ENCODE assay signal across 12 mouse cellular contexts in genomic region chr10:96181398-96181790, GRCm38 (mm10). TPM values are rescaled to one million over a fixed set of nuclear protein-coding genes. Genes with fewer than 3 reads are reported as not detected.
A peak's percentile ranks its signal among the peaks of the same experiment; 100 is the strongest.
DNase-seq lines count a peak whose midpoint lies in the region; ATAC-seq and TF ChIP-seq lines count a peak whose summit lies in the region.
"Had no signal": no experiment of that assay in that cellular context is flagged by ENCODE, and none has a peak within 500 bp of the region (broad histone marks: within the 10 kb centered on the region; RNA-seq: fewer than 3 reads in every experiment).

No protein-coding gene starts in this region.

- H3K9ac ChIP-seq in heart, embryonic 11.5 days (ENCODE audit: low read depth, low read length): no peak overlapping the region
- H3K9ac ChIP-seq in lung, embryonic 15.5 days: no peak overlapping the region
- H3K9ac ChIP-seq in stomach, postnatal 0 days (ENCODE audit: low read length): no peak overlapping the region
- H3K9ac ChIP-seq in hindbrain, embryonic 12.5 days: no peak overlapping the region
- H3K9ac ChIP-seq: kidney, embryonic 15.5 days had no signal

- no peak for TF ChIP-seq CTCF in stomach, postnatal 0 days (IDR thresholded peaks at IDR 0.05; ENCODE audit: low read depth)

- H3K27ac ChIP-seq in heart, embryonic 11.5 days (ENCODE audit: low read depth, low read length): 0 out of 2 replicates have a peak overlapping the region, but pooled peaks have one; percentile 46
- no peak overlapping the region for H3K27ac ChIP-seq in heart, embryonic 10.5 days
- peak overlapping the region; percentile 8; the same call in 1 of the 2 replicates for H3K27ac ChIP-seq in lung, embryonic 15.5 days
- no peak overlapping the region; the same call in 1 of the 2 replicates for H3K27ac ChIP-seq in stomach, postnatal 0 days (replicated peaks)
- no peak overlapping the region for H3K27ac ChIP-seq in hindbrain, embryonic 12.5 days
- H3K27ac ChIP-seq: kidney, embryonic 15.5 days had no signal

- no peak for ATAC-seq in heart, embryonic 11.5 days (replicated peaks; ENCODE audit: insufficient number of reproducible peaks, low FRiP score, low TSS enrichment)
- ATAC-seq in common myeloid progenitor, adult 5-6 weeks (replicated peaks; ENCODE audit: low read depth, poor library complexity, severe bottlenecking): peak; percentile 83
- ATAC-seq in lung, embryonic 15.5 days (ENCODE audit: borderline replicate concordance, extremely low read depth, low FRiP score, low TSS enrichment): no peak
- peak; percentile 90 for ATAC-seq in stomach, postnatal 0 days (ENCODE audit: low FRiP score, low TSS enrichment)
- no peak for ATAC-seq in hindbrain, embryonic 12.5 days (ENCODE audit: low FRiP score)

- H3K9me3 ChIP-seq in heart, embryonic 11.5 days (replicated peaks; ENCODE audit: control insufficient read depth, low read length): no peaks in the 10 kb centered on the region
- no peaks in the 10 kb centered on the region for H3K9me3 ChIP-seq in heart, embryonic 10.5 days
- no peaks in the 10 kb centered on the region for H3K9me3 ChIP-seq in lung, embryonic 15.5 days
- no peaks in the 10 kb centered on the region for H3K9me3 ChIP-seq in stomach, postnatal 0 days (ENCODE audit: control insufficient read depth, low read length)
- no peaks in the 10 kb centered on the region; the same call in 1 of the 2 replicates for H3K9me3 ChIP-seq in hindbrain, embryonic 12.5 days (replicated peaks)
- H3K9me3 ChIP-seq: kidney, embryonic 15.5 days had no signal

- no peaks in the 10 kb centered on the region for H3K36me3 ChIP-seq in heart, embryonic 11.5 days (ENCODE audit: control insufficient read depth, insufficient read depth, low read length)
- no peaks in the 10 kb centered on the region for H3K36me3 ChIP-seq in heart, embryonic 10.5 days
- no peaks in the 10 kb centered on the region for H3K36me3 ChIP-seq in lung, embryonic 15.5 days
- H3K36me3 ChIP-seq in stomach, postnatal 0 days (ENCODE audit: control insufficient read depth, insufficient read depth, low read length): no peaks in the 10 kb centered on the region
- H3K36me3 ChIP-seq in hindbrain, embryonic 12.5 days: no peaks in the 10 kb centered on the region
- H3K36me3 ChIP-seq: G1E; kidney, embryonic 15.5 days had no signal

- WGBS in heart, embryonic 11.5 days (ENCODE audit: insufficient replicate concordance): 63% methylated on average over 5 of the region's 5 CpGs
- 66% methylated on average over 5 of the region's 5 CpGs for WGBS in heart, embryonic 10.5 days
- 61% methylated on average over 5 of the region's 5 CpGs for WGBS in lung, embryonic 15.5 days
- 68% methylated on average over 5 of the region's 5 CpGs for WGBS in stomach, postnatal 0 days
- 82% methylated on average over 5 of the region's 5 CpGs for WGBS in hindbrain, embryonic 12.5 days

- no peak for TF ChIP-seq EP300 in stomach, postnatal 0 days (optimal IDR thresholded peaks at IDR 0.05)

- no peaks in the 10 kb centered on the region for H3K27me3 ChIP-seq in heart, embryonic 11.5 days (ENCODE audit: control insufficient read depth, insufficient read depth, low read length)
- H3K27me3 ChIP-seq in heart, embryonic 10.5 days (ENCODE audit: insufficient read depth, poor library complexity, severe bottlenecking): no peaks in the 10 kb centered on the region
- H3K27me3 ChIP-seq in lung, embryonic 15.5 days: no peaks in the 10 kb centered on the region
- H3K27me3 ChIP-seq in stomach, postnatal 0 days (ENCODE audit: control insufficient read depth, insufficient read depth, low read length): no peaks in the 10 kb centered on the region
- H3K27me3 ChIP-seq in hindbrain, embryonic 12.5 days: no peaks in the 10 kb centered on the region
- H3K27me3 ChIP-seq: kidney, embryonic 15.5 days had no signal

- no peak overlapping the region for H3K4me2 ChIP-seq in heart, embryonic 11.5 days
- H3K4me2 ChIP-seq in lung, embryonic 15.5 days: no peak overlapping the region
- no peak overlapping the region for H3K4me2 ChIP-seq in stomach, postnatal 0 days (replicated peaks; ENCODE audit: low read depth)
- H3K4me2 ChIP-seq in hindbrain, embryonic 12.5 days (replicated peaks): no peak overlapping the region
- H3K4me2 ChIP-seq: kidney, embryonic 15.5 days had no signal

- no peaks in the 10 kb centered on the region for H3K4me1 ChIP-seq in heart, embryonic 11.5 days (ENCODE audit: control insufficient read depth, insufficient read depth, low read length)
- peaks cover 11% of the 10 kb centered on the region; the same call in 1 of the 2 replicates for H3K4me1 ChIP-seq in heart, embryonic 10.5 days
- H3K4me1 ChIP-seq in lung, embryonic 15.5 days: peaks cover 15% of the 10 kb centered on the region; the same call in 1 of the 2 replicates
- no peaks in the 10 kb centered on the region for H3K4me1 ChIP-seq in stomach, postnatal 0 days (replicated peaks; ENCODE audit: control insufficient read depth, insufficient read depth)
- no peaks in the 10 kb centered on the region for H3K4me1 ChIP-seq in hindbrain, embryonic 12.5 days

- H3K4me3 ChIP-seq in heart, embryonic 11.5 days (ENCODE audit: low read depth, low read length): no peak overlapping the region
- H3K4me3 ChIP-seq in heart, embryonic 10.5 days: no peak overlapping the region
- no peak overlapping the region for H3K4me3 ChIP-seq in lung, embryonic 15.5 days
- H3K4me3 ChIP-seq in stomach, postnatal 0 days (ENCODE audit: low read depth, low read length): no peak overlapping the region
- H3K4me3 ChIP-seq in hindbrain, embryonic 12.5 days: no peak overlapping the region
- H3K4me3 ChIP-seq: kidney, embryonic 15.5 days had no signal

- no peak for DNase-seq in heart, embryonic 10.5 days (ENCODE audit: low spot score)
- peak; percentile 19 for DNase-seq in stomach, postnatal 0 days (ENCODE audit: low spot score)
- no peak for DNase-seq in frontal cortex, postnatal 36 days (ENCODE audit: low spot score in 2 of 2)
- DNase-seq in kidney, adult 18-20 months: no peak
- DNase-seq: right cerebral cortex, adult 18-20 months had no signal

RNA-seq across cellular contexts. Expression of gene Gm5426, which starts 45.0 kb away (rescaled TPM):
- polyA plus RNA-seq in heart, embryonic 11.5 days (2014; fragmentation: Nextera tagmentation; extraction: Ambion mirVana): not detected in 2 replicates
- polyA plus RNA-seq in heart, embryonic 10.5 days (2016; fragmentation: Nextera tagmentation; extraction: Ambion mirVana): not detected in 2 replicates
- total RNA-seq in common myeloid progenitor, adult 5-6 weeks (2017): not detected in 2 replicates
- polyA plus RNA-seq in lung, embryonic 15.5 days (2015; fragmentation: Nextera tagmentation; extraction: Ambion mirVana): not detected in 2 replicates
- not detected in 2 replicates for polyA plus RNA-seq in stomach, postnatal 0 days (2015; fragmentation: Nextera tagmentation; extraction: Ambion mirVana)
- polyA plus RNA-seq in hindbrain, embryonic 12.5 days (2016; fragmentation: Nextera tagmentation; extraction: Ambion mirVana): not detected in 2 replicates
- total RNA-seq: G1E; liver, adult 2 months had no signal
- polyA plus RNA-seq: G1E; kidney, embryonic 15.5 days; liver, adult 2 months had no signal

Comparison
In these comparisons a context has a peak if more than half of its experiments do, and no peak if none do; other contexts are left out.
1. H3K27ac ChIP-seq: peak in heart, embryonic 11.5 days (single experiment) and lung, embryonic 15.5 days (single experiment); none in heart, embryonic 10.5 days (single experiment), stomach, postnatal 0 days (single experiment) and hindbrain, embryonic 12.5 days (single experiment).
2. ATAC-seq: peak in common myeloid progenitor, adult 5-6 weeks (single experiment) and stomach, postnatal 0 days (single experiment); none in heart, embryonic 11.5 days (single experiment), lung, embryonic 15.5 days (single experiment) and hindbrain, embryonic 12.5 days (single experiment).